Mouse (Mus musculus) ES-Bruce4 (cell line): ENCODE data around the gene Stk32c.

Source experiments
- CTCF ChIP-seq: IDR thresholded peaks from one replicate; pipeline ENCODE4 v1.8.1; 2011; ENCODE audit warnings: low read depth, low read length
- EP300 ChIP-seq: IDR thresholded peaks from 2 replicates; pipeline ENCODE4 v1.6.1; 2011; ENCODE audit warnings: low read depth, low read length; ENCODE audit not compliant: insufficient read depth
- POLR2A ChIP-seq: IDR thresholded peaks from one replicate; pipeline ENCODE4 v1.8.1; 2011; ENCODE audit warnings: low read length; ENCODE audit not compliant: insufficient read depth

DNA sequence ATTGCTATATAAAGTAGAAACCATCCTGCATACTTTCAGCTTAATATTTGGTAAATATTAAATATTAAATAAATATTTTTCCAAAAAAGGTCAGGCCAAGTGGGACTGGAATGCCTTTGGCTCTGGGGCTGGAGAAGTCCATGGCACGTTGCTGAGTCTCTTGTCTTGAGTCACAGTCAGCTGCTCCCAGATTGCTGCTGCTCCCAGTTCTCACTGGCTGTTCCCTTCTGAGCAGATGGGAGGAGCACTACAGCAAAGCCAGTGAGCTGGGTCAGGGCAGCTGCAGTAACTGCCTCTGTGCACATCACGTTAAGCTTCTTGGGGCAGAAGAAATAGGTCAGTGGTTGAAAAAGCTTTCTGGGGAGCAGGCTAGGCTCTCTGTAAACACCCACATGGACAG lies 7.2 kb upstream of the Stk32c start:
- no peak for TF ChIP-seq CTCF
- TF ChIP-seq POLR2A = no peak
- no peak for TF ChIP-seq EP300
